Mouse (Mus musculus) adrenal gland, adult 18-20 months (tissue): ENCODE results near the gene Skp1a. TPM values are rescaled to one million over a fixed set of nuclear protein-coding genes. Genes with fewer than 3 reads are reported as not detected.

Source experiments
- total RNA-seq, 2 experiments: library from RNA; stranded (reverse); gene quantifications; 1 replicate in 1 of 2; 2 replicates in 1 of 2; pipeline ENCODE4 v1.2.3; 2021

The Skp1a gene
- total RNA-seq, 2 experiments from 2014 or later = 471 to 498 TPM

Other genes starting within 250 kb of the Skp1a start
- 100 to 1,000 TPM; 154 to 164 TPM for gene Ube2b, start 231.2 kb upstream of the Skp1a start, total RNA-seq
- gene Cdkl3, start 227.8 kb upstream of the Skp1a start, total RNA-seq = 1 to 10 TPM; 3.5 to 7.0 TPM
- 10 to 100 TPM; 79.8 to 87.8 TPM for gene Ppp2ca, start 133.3 kb upstream of the Skp1a start, total RNA-seq
- not detected for gene Olfr1373, start 86.5 kb upstream of the Skp1a start, total RNA-seq
- not detected for gene Olfr1371, start 18.0 kb upstream of the Skp1a start, total RNA-seq
- 10 to 100 TPM; 35.1 to 46.9 TPM for gene Tcf7, start 51.0 kb downstream of the Skp1a start, total RNA-seq
- gene Vdac1, start 128.9 kb downstream of the Skp1a start, total RNA-seq = 100 to 1,000 TPM; 374 to 415 TPM
- gene 9530068E07Rik, start 164.4 kb downstream of the Skp1a start, total RNA-seq = 100 to 1,000 TPM; 124 to 164 TPM